Mouse (Mus musculus) liver, adult 2 months (tissue): ENCODE measurements around the gene Ube2d2b.

Experiments
- CTCF ChIP-seq: fragments of 200-500 bp; IDR thresholded peaks from 2 replicates; pipeline ENCODE4 v1.5.1; 2011; ENCODE audit warnings: low read depth, low read length, control low read depth
- POLR2A ChIP-seq: fragments of 200-500 bp; IDR thresholded peaks from 2 replicates; pipeline ENCODE4 v1.6.1; 2011; ENCODE audit warnings: low read length, control low read depth; ENCODE audit not compliant: insufficient read depth; ENCODE audit errors: extremely low read depth

- TF ChIP-seq CTCF (no peak), POLR2A (no peak)
These were observed 4.4 kb downstream of the Ube2d2b start for GRCm38 (mm10) chr5:107834287-107834686.
